Mouse (Mus musculus): Measurements from ENCODE around the gene Nme7. TPM values are rescaled to one million over a fixed set of nuclear protein-coding genes. Genes with fewer than 3 reads are reported as not detected.

The Nme7 gene
- polyA plus RNA-seq, 1 experiment from 2014 or later: 13.4 TPM

DNA sequence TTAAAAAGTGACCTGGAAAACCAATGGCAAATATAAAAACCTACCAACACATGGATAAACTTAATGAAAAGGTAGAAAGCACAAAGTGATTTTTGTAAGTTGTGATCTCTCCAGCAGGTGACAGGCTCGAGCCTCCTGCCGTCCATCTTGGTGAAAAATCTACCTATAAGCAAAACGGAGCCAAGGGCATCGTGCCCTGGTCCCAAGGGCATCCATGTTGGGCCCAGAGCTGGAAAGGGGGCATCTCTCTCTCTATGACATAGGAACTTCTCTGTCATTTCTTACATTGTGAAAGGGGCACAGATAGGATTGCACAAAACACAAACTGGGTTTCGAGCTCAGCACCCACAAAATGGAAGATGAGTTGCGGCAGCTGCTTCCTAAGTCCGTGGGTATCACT is 151.7 kb downstream of the Nme7 start:
- H3K27me3 ChIP-seq (replicated peaks): peaks cover 65% of the 10 kb centered on the region

DNA sequence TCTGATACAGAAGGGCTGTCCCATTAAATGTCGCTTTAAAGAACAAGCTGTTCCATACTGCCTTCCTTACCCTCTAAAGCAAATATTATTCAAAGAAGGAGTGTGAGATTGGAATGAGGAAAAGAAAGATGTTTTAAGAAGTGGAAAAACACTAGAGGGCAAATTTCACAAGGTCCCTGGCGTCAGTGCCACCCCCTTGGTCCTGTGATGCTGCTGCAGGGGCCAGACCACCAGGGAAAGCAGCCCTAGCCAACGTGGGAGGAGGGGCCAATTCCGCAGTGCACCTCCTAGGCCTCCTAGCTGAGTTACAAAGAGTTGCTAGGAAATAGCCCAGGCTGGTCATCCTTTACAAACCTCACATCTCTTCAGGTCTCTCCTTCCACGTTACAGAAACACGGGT is 152.1 kb downstream of the Nme7 start:
- Histone ChIP-seq H3K27me3 (replicated peaks) (peaks cover 69% of the 10 kb centered on the region), H3K4me2 (peak overlapping the region; percentile 81), H3K9me3 (replicated peaks) (no peaks in the 10 kb centered on the region), H3K36me3 (no peaks in the 10 kb centered on the region), H3K9ac (no peak overlapping the region), H3K4me1 (peaks cover 19% of the 10 kb centered on the region; the same call in 1 of the 2 replicates), H3K27ac (no peak overlapping the region), H3K4me3 (peak overlapping the region; percentile 58; the same call in 1 of the 2 replicates)
- no peak for ATAC-seq
- WGBS (ENCODE audit: insufficient replicate concordance): 24% methylated on average over 6 of the region's 6 CpGs

More for the DNA sequence above, 151.7 kb downstream of the Nme7 start:
- no peaks in the 10 kb centered on the region for H3K36me3 ChIP-seq
- 0 out of 2 replicates have a peak overlapping the region, but pooled peaks have one; percentile 81 for H3K4me2 ChIP-seq
- H3K4me3 ChIP-seq: no peak overlapping the region
- ATAC-seq: no peak
- no peaks in the 10 kb centered on the region for H3K9me3 ChIP-seq (replicated peaks)
- 57% methylated on average over 7 of the region's 7 CpGs for WGBS (ENCODE audit: insufficient replicate concordance)
- H3K9ac ChIP-seq: no peak overlapping the region
- H3K4me1 ChIP-seq: peaks cover 19% of the 10 kb centered on the region; the same call in 1 of the 2 replicates
- no peak overlapping the region for H3K27ac ChIP-seq

GRCm38 (mm10) chr1:164456731-164457130 is 152.8 kb downstream of the Nme7 start:
- Histone ChIP-seq H3K4me3 (peak overlapping the region; percentile 58), H3K27me3 (replicated peaks) (peaks cover 75% of the 10 kb centered on the region), H3K4me1 (peaks cover 19% of the 10 kb centered on the region; the same call in 1 of the 2 replicates), H3K9me3 (replicated peaks) (no peaks in the 10 kb centered on the region), H3K9ac (no peak overlapping the region), H3K4me2 (peak overlapping the region; percentile 81), H3K36me3 (no peaks in the 10 kb centered on the region), H3K27ac (no peak overlapping the region)
- ATAC-seq: no peak
- WGBS (ENCODE audit: insufficient replicate concordance): 8% methylated on average over 8 of the region's 8 CpGs

DNA sequence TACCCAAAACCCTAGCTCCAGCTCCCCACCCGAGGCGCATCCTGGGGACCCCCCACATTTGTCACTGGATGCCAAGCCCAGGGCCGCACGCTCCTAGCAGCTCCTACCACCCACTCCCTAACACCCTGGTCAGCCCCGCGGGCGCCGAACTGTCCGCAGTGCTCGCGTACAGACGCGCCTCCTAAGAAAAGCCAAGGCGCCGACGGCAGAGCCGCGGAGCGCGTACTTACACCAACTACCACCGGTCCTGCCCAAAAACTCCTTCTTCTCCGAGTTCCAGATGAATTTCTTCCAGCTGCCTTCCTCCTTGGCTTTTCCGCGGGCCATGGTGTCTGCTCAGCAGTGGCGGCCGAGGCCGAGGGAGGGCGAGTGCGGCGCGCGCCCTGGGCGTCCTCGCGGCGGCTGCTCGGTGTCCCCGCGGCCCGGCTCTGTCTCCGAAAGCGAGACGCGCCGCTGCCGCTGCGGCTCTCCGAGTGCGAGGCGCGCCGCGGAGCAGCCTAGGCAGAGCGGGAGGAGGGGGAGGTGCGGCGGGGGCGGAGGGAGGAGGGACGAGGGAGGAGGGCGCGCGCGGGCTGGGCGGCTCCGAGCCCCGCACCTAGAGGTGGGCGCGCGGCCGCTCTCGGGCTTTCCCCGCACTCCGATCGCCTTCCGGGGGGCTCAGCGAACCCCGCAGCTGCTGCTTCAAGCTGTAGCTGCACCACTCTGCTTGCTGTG is 153.8 kb downstream of the Nme7 start:
- ATAC-seq: peak; percentile 44
- H3K27ac ChIP-seq: peak overlapping the region; percentile 43; the same call in 1 of the 2 replicates
- peak overlapping the region; percentile 81 for H3K4me2 ChIP-seq
- 1% methylated on average over 67 of the region's 76 CpGs for WGBS (ENCODE audit: insufficient replicate concordance)
- H3K9ac ChIP-seq: peak overlapping the region; percentile 60
- H3K4me1 ChIP-seq: peaks cover 19% of the 10 kb centered on the region; the same call in 1 of the 2 replicates
- H3K36me3 ChIP-seq: no peaks in the 10 kb centered on the region
- H3K4me3 ChIP-seq: peak overlapping the region; percentile 58
- no peaks in the 10 kb centered on the region for H3K9me3 ChIP-seq (replicated peaks)
- H3K27me3 ChIP-seq (replicated peaks): peaks cover 83% of the 10 kb centered on the region

DNA sequence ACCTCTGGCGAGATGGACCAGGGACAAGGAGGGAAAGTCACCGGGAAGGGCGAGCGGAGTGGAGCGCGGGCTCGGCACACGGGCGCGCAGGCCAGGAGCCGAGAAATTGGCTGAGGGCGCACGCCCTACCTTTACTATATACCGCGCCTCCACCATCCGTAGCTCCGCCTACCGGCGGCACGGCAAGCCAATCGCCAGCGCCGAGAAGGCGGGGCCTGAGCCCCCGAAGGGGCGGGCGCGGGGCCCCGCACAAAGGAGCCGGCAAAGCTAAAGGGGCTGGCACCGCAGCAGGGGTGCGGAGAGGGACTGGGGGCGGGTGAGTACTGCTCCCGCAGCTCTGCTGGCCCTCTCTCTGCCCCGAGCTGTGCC is 154.3 kb downstream of the Nme7 start, which contains the start of gene Atp1b1:
TSS of gene Atp1b1 (minus strand) at position 111 of the 369 bp plus-strand sequence.
- Histone ChIP-seq H3K27ac (peak within 1 kb of the TSS; percentile 49; the same call in 1 of the 2 replicates), H3K9me3 (replicated peaks) (no peaks in the 10 kb centered on the region), H3K4me3 (peak within 1 kb of the TSS; percentile 58), H3K4me2 (peak within 1 kb of the TSS; percentile 81), H3K9ac (peak within 1 kb of the TSS; percentile 60), H3K4me1 (peaks cover 19% of the 10 kb centered on the region; the same call in 1 of the 2 replicates), H3K27me3 (replicated peaks) (peaks cover 86% of the 10 kb centered on the region), H3K36me3 (no peaks in the 10 kb centered on the region)
- peak; percentile 84 for ATAC-seq
- WGBS (ENCODE audit: insufficient replicate concordance): under 1% methylated on average over 35 of the region's 35 CpGs

DNA sequence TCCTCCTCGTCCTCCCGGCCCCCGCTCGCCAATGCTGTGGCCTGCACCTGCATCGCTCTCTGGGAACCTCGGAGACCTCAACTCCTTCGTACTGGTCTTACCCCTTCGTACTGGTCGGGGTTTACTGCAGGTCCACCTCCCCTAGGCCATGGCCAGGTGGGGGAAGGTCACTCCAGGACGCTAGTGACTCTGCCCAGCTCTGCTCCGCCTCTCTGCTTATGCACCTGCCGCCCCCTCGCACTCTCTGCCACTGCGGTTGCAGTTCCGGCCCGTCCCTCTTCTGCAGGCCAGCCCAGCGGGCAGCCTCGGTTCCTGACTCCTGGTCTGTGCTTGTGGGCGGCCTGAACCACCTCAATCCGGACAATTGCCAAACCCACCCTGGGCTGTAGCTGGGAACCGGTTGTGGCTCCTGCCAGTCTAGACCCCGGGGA is 154.7 kb downstream of the Nme7 start:
- H3K9ac ChIP-seq: no peak overlapping the region
- H3K4me2 ChIP-seq: peak overlapping the region; percentile 81
- H3K4me1 ChIP-seq: peaks cover 19% of the 10 kb centered on the region; the same call in 1 of the 2 replicates
- WGBS (ENCODE audit: insufficient replicate concordance): 4% methylated on average over 22 of the region's 22 CpGs
- H3K4me3 ChIP-seq: peak overlapping the region; percentile 58
- ATAC-seq: peak; percentile 69
- H3K36me3 ChIP-seq: no peaks in the 10 kb centered on the region
- H3K27me3 ChIP-seq (replicated peaks): peaks cover 86% of the 10 kb centered on the region
- H3K9me3 ChIP-seq (replicated peaks): no peaks in the 10 kb centered on the region
- H3K27ac ChIP-seq: 0 out of 2 replicates have a peak overlapping the region, but pooled peaks have one; percentile 49

GRCm38 (mm10) chr1:164459127-164459905 is 155.4 kb downstream of the Nme7 start:
- Histone ChIP-seq H3K9me3 (replicated peaks) (no peaks in the 10 kb centered on the region), H3K4me1 (peaks cover 17% of the 10 kb centered on the region; the same call in 1 of the 2 replicates), H3K36me3 (no peaks in the 10 kb centered on the region), H3K4me3 (0 out of 2 replicates have a peak overlapping the region, but pooled peaks have one; percentile 58), H3K27ac (no peak overlapping the region), H3K27me3 (replicated peaks) (peaks cover 80% of the 10 kb centered on the region), H3K9ac (no peak overlapping the region), H3K4me2 (peak overlapping the region; percentile 81; the same call in 1 of the 2 replicates)
- 37% methylated on average over 12 of the region's 12 CpGs for WGBS (ENCODE audit: insufficient replicate concordance)
- ATAC-seq: no peak

DNA sequence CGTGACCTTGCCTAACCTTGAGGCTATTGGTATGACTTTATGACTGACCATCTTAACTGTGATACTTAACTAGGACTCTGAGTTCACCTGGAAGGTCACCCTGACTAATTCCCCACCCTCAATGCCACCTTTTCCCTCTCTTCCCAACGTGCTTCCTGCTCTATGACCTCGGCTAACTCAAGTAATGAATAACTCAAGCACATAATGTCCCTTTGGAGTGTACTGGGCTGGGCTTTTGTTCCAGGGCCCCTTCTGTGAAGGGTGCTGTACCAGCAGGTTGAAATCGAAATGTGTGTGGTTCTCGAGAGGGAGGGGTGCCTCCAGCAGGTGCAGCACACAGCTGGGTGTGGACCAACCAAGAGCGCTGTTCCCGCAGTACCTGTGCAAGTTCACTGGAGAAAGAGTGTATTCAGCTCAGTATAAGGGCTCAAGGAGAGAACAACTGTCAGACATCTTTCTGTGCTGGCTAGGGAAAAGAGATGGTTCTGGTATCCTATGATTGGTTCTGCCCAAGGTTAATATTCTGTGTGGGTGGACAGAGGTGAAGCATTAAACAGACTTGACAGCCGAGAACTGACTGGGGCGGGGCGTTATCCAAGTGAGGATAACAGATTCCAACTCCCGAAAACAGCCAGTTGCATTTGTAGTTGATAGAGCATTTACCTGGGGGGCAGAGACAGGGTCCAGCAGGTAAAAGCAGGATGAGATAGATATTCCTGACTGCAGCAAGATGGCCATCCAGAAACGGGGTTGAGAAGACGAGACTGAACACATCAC is 157.2 kb downstream of the Nme7 start:
- Histone ChIP-seq H3K4me2 (no peak overlapping the region), H3K4me1 (peaks cover 17% of the 10 kb centered on the region; the same call in 1 of the 2 replicates), H3K27me3 (replicated peaks) (peaks cover 64% of the 10 kb centered on the region), H3K36me3 (no peaks in the 10 kb centered on the region), H3K9ac (no peak overlapping the region), H3K27ac (no peak overlapping the region), H3K4me3 (no peak overlapping the region), H3K9me3 (replicated peaks) (no peaks in the 10 kb centered on the region)
- no peak for ATAC-seq
- WGBS (ENCODE audit: insufficient replicate concordance): 61% methylated on average over 13 of the region's 13 CpGs

DNA sequence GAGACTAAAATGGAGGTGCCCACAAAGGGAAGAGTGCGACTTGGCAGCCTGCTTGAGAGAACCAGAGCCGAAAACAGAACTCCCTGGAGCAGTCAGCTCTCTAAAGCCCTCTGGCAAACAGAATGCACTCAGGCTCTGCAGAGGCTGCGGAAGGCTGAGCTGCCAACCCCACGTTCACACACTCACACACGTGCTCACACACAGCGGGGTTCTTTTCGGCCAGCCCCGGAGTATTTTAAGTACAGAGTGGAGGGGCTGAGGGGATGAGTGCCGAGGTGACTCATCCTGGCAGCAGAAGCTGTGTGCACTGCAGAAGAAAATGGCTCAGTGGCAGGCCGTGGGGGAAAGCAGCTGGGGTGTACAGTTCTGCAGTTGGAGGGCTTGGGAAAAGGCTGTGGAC is 157.8 kb downstream of the Nme7 start:
- H3K36me3 ChIP-seq: no peaks in the 10 kb centered on the region
- H3K9ac ChIP-seq: no peak overlapping the region
- H3K27me3 ChIP-seq (replicated peaks): peaks cover 58% of the 10 kb centered on the region
- H3K4me2 ChIP-seq: no peak overlapping the region
- no peaks in the 10 kb centered on the region for H3K9me3 ChIP-seq (replicated peaks)
- no peak overlapping the region for H3K27ac ChIP-seq
- no peak for ATAC-seq
- peaks cover 17% of the 10 kb centered on the region; the same call in 1 of the 2 replicates for H3K4me1 ChIP-seq
- H3K4me3 ChIP-seq: no peak overlapping the region
- WGBS (ENCODE audit: insufficient replicate concordance): 43% methylated on average over 10 of the region's 10 CpGs

DNA sequence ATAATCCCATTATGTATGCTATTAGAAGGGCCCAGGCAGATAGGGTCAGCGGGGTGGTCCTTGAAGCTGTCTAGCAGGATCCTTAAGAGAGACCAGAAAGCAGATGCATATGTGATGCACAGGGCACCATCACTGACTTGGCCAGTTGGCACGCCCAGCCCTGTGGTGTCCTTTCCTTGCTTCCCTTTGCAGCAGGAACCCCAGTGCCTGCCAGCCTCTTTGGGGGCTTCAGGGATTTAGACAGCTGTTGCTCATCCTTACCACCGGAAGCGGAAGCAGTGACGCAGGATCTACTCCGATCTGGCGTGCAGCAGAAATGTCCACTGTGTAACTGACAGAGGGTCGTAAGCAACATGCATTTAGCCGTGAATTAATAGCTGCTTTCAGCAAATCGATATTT is 163.5 kb downstream of the Nme7 start:
- Histone ChIP-seq H3K27me3 (replicated peaks) (peaks cover 6% of the 10 kb centered on the region), H3K9ac (no peak overlapping the region), H3K9me3 (replicated peaks) (no peaks in the 10 kb centered on the region), H3K36me3 (no peaks in the 10 kb centered on the region), H3K4me3 (no peak overlapping the region), H3K27ac (no peak overlapping the region), H3K4me1 (no peaks in the 10 kb centered on the region), H3K4me2 (no peak overlapping the region)
- no peak for ATAC-seq
- WGBS (ENCODE audit: insufficient replicate concordance): 71% methylated on average over 10 of the region's 10 CpGs

- 78% methylated on average over 8 of the region's 8 CpGs for WGBS (ENCODE audit: insufficient replicate concordance)
- Histone ChIP-seq H3K27me3 (replicated peaks) (no peaks in the 10 kb centered on the region; the same call in 1 of the 2 replicates), H3K4me2 (no peak overlapping the region), H3K9ac (no peak overlapping the region), H3K9me3 (replicated peaks) (no peaks in the 10 kb centered on the region), H3K27ac (no peak overlapping the region), H3K4me1 (no peaks in the 10 kb centered on the region), H3K4me3 (no peak overlapping the region), H3K36me3 (no peaks in the 10 kb centered on the region)
- ATAC-seq: no peak
Observed at GRCm38 (mm10) chr1:164468329-164468728, 164.4 kb downstream of the Nme7 start.

Data from liver, embryonic 12.5 days (tissue).